Mouse (Mus musculus) heart, postnatal 0 days (tissue): ENCODE measurements at regions not wholly inside any gene's neighbourhood (a gene's known extent, or its start where the extent isn't known, plus 50 kb on each side); places are given as distances from the start of the nearest gene placed in this dataset.

Source experiments
- CTCF ChIP-seq: IDR thresholded peaks from 2 replicates; pipeline ENCODE4 v1.5.1; 2016; ENCODE audit warnings: antibody characterized with exemption, control low read depth, low read depth
- EP300 ChIP-seq: IDR thresholded peaks from 2 replicates; pipeline ENCODE4 v1.6.1; 2016; ENCODE audit warnings: antibody characterized with exemption, low read depth

- no peak for TF ChIP-seq EP300
- no peak for TF ChIP-seq CTCF
Measured at GRCm38 (mm10) chr11:45088286-45088685, 471.2 kb downstream of the Ebf1 start.
